Mouse (Mus musculus) WW6 (cell line): ENCODE results near the gene Olfr270.

Experiments used
- DNase-seq: peaks from one replicate; pipeline ENCODE4 v3.0.0-alpha.2; 2013; ENCODE audit warnings: low read depth, low spot score

Olfr270 gene

DNA sequence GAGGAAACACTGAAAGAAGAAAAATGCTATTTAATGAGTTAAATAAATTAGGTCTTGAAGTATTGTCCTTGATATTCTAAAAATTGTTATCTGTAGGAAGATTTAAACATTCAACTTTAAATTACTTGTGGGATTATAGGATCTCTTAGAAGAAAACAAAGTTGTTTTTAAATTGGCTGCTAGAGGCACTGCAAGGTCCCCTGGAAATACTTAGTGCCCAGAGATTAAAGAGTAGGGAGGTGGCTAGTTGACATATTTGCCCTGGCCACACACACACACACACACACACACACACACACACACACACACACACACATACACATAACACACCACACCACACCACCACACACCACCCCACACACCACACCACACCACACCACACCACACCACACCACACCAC lies at the start of gene Olfr270:
Gene Olfr270, plus strand, starts transcription at position 301 of the 400 bp plus-strand sequence.
- DNase-seq: no peak

DNA sequence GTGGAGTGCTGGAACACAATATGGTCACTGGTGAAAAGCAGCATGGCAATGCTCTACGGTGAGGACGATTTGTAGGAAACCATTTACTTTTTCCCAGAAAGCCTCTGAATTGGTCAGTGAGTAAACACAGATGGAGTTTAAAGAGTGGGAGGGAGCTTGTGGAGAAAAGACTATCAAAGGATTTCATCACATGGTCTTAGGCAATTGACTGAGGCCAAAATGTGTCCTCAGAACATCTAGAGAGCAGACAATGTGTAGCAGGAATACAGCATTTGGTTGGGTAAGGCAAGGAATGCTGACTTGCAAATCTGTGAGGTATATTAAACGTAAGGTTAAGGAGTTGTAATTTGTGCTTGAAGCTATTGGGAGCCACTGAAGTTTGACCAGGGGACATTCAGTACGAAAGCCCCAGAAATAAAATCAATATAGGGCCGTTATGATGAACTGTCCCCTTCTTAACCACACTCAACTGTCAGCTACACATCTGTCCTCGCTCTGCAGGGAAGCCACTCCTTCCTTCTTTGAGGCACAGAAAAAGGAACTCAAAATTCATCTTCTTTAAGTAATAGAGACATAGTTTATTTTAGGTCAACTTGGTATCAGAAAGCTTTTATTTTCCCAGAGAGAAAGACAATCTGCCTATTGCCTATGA lies 47.6 kb upstream of the Olfr270 start:
- no peak for DNase-seq

DNA sequence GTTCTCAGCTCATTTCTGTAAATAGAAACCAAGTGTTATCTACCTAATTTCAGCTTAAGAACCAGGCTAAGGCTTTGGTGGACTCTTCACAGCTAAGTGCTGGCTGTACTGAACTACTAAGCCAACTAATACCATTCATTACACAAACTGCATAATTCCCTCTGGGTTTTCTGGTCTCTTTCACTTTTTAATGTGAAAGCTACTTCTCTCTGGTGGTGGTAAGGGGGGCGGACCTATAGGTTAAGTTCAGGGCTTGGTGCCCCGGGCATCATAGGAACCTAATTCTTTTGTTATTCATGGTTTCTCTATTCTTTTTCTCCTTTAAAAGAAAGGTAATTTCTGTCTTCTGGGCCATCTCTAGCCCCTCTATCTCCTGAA lies 47.0 kb upstream of the Olfr270 start:
- no peak for DNase-seq

DNA sequence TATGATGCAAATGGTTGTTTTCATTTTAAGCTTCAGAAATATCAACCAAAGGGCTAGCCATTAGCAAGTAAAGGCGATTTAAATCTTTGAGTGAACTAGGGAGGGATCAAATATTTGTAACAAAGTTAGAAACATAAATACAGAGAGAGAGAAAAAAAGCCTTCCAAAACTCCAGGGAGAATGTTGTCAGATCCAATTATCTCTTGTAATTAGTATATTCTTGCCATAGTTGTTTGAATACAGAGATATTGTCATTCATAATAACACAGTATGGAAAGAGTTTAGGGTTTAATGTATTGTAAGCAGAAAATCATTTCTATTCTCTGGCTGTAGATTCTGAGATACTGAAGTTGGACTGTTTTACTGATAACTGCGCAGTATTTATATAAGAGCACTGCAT lies 45.3 kb upstream of the Olfr270 start, which contains the start of gene Olfr272:
Gene Olfr272, minus strand, starts transcription at position 101 of the 400 bp plus-strand sequence.
- no peak for DNase-seq

DNA sequence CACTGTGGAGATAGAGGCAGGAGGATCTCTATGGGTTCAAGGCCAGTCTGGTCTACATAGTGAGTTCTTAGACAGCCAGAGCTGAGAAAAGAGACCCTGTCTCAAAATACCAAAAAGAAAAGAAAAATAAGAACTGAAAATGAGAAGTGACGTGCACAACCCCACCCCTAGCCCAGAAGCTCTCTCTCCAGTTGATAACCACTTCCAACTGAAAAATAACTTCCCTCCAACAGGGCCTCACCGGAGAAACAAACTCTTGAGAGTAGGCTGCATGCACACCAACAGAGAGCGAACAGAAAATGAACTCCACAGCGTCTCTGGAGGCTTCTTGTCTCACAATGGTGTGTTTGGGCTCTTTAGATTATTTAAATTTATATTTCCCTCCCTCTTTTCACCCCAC lies 33.9 kb upstream of the Olfr270 start:
- DNase-seq: no peak

DNA sequence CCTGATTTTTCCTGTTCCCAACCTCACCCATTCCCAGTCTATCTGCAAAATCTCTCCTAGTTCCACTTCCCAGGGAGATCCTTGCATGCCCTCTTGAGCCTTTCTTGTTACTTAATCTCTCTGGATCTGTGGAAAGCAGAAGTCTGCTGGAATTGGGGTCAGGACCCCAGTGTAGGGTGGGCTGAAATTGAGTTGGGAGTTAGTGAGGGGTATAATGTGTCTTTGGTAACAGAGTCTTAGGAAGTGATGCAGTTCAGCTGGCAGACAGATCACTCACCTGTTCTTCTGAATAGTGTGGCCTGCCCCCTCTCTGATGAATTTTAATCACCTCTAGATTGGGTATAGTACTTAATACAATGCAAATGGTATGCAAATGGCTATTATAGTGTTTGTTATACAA lies 17.7 kb upstream of the Olfr270 start:
- no peak for DNase-seq

DNA sequence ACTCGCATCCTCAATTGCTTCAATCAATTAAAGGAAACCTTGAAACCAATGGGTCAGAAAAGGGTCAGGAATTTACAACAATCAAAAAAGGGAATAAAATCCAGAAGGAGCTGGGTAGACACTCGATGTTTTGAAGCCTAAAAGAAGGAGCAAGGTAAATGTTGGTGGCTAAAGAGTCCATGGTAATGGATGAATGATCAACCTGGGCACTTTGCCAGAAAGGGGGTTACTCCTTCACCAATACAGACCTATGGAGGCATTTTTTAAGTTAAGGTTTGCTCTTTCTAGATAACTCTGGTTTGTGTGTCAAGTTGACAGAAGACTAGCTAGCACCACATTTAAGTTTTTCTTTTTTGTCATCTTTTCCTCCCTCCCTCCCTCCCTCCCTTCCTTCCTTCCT lies 15.3 kb upstream of the Olfr270 start:
- DNase-seq: no peak

DNA sequence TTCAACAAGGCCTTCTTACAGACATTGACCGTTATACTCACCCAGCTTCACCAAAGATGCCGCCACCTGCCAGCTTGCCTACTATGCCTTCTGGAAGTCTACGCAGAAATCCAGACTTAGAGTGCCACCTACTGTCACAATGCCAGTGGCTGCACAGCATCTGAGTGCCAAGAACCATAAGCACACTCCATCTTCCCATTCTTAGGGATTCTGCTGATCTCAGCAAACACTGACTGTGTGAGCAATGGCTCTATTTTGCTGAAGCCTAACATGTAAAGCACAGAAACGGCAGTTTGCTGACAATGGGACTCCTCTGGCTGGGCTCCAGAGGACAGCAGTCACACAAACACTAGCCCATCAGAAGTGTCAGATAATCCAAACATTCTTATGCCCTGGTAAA lies 5.7 kb upstream of the Olfr270 start:
- DNase-seq: peak; percentile 3

DNA sequence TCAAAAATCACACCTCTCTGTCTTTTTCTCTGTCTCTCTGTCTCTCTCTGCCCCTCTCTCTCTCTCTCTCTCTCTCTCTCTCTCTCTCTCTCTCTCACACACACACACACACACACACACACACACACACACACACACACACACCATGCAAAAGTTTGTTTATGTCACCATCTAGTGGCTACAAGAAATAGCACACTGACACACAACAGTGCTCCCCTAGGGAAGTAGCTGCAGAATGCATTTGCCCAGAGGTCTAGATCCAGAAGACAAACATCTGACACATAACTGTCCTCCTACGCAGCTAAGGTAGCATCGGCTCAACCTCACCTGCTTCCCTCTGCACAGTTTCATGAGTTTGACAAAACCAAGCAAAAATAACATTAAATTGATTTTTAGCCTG lies 20.9 kb downstream of the Olfr270 start:
- no peak for DNase-seq

DNA sequence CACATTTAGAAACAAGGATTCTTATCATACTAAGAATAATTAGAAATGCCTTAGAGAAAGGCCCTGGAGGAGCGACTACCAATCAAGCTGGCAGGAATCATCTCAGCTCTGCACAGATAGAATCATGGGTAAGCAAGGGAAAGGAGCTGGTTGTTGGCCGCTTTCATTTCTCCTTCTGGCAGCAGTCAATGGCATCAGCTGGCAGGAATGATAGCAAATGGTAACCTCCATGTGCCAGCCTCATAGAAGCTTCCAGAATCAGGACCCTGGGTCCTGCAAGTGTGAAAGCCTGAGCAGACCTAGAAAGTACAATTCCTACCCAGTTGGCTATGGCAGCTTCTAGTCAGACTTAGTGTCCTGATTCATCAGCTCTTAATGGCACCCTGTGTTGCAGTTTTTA lies 21.9 kb downstream of the Olfr270 start:
- DNase-seq: no peak

DNA sequence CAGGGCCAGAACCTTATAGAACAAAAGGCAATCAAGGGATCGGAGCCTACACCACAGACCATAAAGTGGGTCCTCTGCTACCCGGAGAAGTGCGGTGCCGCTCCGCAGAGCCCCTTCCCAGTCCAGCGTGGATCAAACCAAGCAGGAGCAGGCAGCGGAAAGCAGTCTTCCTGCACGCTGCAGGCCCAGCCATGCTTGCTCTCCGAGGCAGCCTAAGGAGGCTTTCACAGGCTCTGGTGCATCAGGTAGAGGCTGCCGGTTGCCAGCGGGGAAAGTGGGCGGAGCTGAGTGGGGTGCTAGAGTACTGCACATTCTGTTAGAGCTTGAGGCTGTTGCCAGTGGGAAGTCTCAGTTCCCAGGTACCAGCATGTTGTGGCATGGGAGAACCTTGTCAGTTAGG lies 24.9 kb downstream of the Olfr270 start, which contains the start of gene Nipsnap3a:
Gene Nipsnap3a, plus strand, starts transcription at position 25 of the 400 bp plus-strand sequence.
- DNase-seq: no peak

DNA sequence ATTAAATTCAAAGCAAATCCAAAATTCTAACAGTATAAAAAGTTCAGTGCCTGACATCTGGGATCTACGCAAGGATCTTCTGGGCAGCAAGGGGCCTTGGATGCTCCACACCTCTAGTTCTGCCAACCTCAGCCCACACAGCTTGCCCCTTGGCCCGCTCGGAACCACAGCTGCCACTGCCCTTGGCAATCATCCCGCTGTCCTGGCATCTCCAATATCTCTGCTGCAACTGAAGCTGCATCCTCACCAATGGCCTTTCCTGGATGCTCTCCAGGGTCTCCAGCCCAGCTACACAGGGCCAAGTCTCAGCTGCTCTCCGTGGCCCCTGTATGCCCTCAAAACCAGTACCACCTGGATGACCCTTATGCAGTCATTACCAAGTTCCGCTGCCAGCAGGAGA lies 35.1 kb downstream of the Olfr270 start:
- no peak for DNase-seq

DNA sequence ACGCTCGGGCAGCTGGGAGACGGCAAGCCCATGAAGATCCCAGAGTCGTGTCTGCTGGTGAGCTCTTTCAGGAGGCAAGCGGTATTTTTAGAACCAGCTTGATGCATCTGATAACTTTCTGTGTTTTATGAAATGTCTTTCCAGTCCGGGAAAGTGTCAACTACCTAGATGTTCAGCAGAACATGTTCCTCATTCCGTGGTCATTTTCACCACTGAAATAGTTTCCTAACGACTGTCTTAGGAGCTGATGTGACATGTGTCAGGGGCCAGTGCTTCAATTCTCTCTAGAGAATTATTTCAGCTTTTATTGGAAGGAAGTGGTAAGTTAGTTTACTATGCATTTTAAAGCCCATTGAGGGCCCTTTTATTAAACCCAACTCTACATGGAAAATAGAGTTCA lies 35.8 kb downstream of the Olfr270 start:
- no peak for DNase-seq

DNA sequence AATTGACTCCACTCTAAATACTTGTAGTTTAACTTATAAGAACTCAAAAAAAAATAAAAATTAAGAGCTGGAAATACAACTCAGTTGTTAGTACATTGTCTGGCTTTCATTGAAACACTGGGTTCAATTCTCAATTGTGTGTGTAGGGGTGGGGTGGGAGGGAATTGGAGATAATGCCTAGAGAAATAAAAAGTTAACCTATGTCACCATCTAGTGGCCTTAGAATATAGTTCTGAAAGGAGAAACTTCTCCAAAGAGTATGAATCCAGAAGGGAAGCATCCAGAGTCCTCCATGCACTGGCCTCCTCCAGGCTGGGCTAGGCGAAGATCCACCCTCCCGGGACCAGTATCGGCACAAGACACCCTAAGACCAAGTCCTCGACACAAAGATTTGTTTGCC lies 44.8 kb downstream of the Olfr270 start:
- DNase-seq: no peak

DNA sequence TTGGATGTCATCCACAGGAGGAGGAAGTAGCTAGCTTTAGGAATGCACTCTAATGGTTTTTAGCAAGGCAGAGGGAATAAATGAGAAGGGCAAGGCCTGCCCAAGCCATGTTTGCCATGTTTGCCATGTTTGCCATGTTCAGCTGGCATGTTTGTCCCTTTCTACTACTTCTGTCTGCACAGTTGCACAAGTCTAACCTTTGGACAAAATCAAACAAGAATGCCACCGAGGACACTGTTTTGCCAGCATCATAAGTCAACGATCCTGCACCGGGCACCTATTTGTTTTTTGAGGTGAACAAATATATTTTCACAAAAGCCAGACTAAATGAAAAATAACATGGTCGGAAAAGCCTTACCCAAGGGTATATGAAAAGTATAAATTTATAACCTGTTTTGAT lies 45.5 kb downstream of the Olfr270 start:
- no peak for DNase-seq

DNA sequence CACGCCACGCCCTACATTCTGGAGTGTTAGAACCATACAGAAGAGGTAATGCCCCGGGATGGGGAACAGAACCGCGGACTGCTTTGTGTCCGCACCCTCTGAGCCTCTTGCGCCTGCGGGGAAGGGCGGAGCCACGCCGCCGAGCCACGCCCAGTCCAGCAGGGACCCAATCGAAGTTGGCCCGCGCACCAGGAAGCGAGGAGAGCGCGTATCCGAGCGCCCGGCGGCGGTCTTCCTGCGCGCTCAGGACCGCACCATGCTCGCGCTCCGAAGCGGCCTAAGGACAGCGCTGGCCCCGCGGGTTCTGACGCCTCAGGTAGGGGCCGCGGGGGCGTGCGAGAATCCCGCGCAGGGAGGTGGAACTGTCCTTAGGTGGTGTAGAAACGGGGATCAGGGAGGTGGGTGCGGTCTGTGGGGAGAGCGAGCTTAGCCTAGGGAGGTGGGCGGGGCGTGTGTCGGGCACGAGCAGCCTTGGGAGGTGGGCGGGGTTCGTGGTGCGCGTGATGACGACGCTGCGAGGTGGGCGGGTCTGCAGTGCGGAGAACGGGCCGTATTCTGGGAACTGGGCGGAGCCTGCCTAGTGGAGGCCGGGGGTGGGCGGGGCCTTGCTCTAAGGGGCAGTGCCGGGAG lies 47.5 kb downstream of the Olfr270 start, which contains the start of gene Nipsnap3b:
Gene Nipsnap3b, plus strand, starts transcription at position 149 of the 630 bp plus-strand sequence.
- peak; percentile 90 for DNase-seq

DNA sequence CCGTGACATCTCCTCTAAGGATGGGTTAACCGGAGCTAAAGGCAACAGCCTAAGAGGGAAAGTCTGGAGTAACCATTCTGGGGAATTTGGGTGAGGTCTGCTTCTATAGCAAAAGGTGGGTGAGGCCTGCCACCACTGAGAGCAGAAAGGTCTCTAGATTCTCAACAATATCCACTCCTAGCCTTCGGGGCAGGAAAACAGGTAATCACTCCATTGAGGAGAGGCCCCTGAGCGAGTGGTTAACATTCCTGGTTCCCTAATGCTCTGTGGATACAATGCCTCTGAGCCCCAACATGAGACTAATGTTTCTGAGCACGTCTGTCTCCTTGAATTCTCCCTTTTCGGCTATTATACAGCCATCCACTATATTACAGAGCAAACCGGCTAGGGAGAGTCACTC lies 50.1 kb downstream of the Olfr270 start:
- DNase-seq: no peak

DNA sequence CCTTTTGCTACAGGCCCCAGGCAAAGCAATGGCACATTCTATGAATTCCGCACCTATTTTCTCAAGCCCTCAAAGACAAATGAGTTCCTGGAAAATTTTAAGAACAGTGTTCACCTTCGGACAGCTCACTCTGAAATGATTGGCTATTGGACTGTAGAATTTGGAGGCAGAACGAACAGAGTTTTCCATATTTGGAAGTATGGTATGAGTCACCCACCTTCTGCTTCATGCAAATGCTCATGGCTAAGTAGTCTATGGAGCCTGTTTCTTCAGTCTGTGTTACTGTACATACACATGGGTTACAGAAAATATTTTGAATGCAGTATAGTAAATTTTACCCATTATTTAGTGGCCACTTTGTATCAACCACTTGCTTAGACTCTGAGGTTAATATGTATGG lies 50.7 kb downstream of the Olfr270 start:
- no peak for DNase-seq

DNA sequence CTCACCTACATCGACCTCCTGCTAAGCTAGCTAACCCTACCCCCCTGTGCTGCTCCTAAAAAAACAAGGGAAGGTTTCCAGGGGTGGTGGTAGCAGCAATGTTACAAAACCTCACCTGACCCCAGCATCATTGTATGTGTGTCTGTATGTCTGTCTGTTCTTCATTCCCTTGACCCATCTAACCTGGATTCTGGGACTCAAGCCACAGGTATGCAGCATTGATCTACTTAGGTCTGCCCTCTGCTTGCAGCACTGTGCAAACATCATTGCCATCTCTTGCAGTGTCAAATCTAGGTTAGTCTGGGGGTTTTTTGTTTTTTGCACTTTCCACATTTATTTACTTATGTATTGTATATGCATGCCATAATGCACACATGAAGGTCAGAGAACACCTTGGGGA lies 54.0 kb downstream of the Olfr270 start:
- no peak for DNase-seq
